Mouse (Mus musculus) lung, adult 2 months (tissue): ENCODE data around the gene Hspb9.

Experiments
- CTCF ChIP-seq: fragments of 200-500 bp; IDR thresholded peaks from 2 replicates; pipeline ENCODE4 v1.5.1; 2011; ENCODE audit warnings: mild to moderate bottlenecking, low read length, control low read depth; ENCODE audit not compliant: insufficient read depth
- POLR2A ChIP-seq: fragments of 200-500 bp; IDR thresholded peaks from 2 replicates; pipeline ENCODE4 v1.6.1; 2011; ENCODE audit warnings: low read depth, mild to moderate bottlenecking, control low read depth, low read length, borderline replicate concordance; ENCODE audit errors: extremely low read depth

DNA sequence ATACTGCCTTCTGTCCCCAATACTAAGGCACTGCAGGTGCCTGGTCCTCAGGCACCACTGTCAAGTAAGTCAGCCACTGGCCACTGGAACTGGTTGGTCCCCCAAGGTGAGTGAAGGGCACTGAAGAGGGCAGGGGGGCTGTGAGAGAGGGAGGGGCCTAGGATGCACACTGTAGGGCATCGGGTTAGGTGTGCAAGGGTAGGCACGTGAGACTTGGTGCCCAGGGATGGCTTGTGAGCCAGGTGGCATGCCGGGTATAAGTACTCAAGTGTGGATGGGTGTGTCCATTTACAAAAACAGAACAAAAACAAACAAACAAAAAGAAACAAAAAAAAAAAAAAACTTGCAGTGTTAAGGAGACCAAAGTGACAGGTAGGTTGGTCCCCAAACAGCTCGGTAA lies 25.2 kb upstream of the Hspb9 start:
- TF ChIP-seq POLR2A (no peak), CTCF (no peak)
